Mouse (Mus musculus): ENCODE measurements around the gene Fbxo10.
"Not testable (repeated sequence)": the region's sequence is repeated elsewhere in the genome, so short reads cannot be mapped to it uniquely, and the experiment has no call there.

Gene Fbxo10

GRCm38 (mm10) chr4:45000001-45000400 is 84.4 kb downstream of the Fbxo10 start:
- DNase-seq (ENCODE audit: low read depth), result no peak

- no peak for DNase-seq (ENCODE audit: low read depth)
Observed at GRCm38 (mm10) chr4:44998071-44998470, 86.3 kb downstream of the Fbxo10 start.

- no peak for DNase-seq (ENCODE audit: low read depth)
Observed at GRCm38 (mm10) chr4:44994776-44995175, 89.6 kb downstream of the Fbxo10 start.

- no peak for DNase-seq (ENCODE audit: low read depth)
Observed at GRCm38 (mm10) chr4:44993847-44994246, 90.6 kb downstream of the Fbxo10 start.

- not testable (repeated sequence) for DNase-seq (ENCODE audit: low read depth)
Observed at GRCm38 (mm10) chr4:44993179-44993578, 91.2 kb downstream of the Fbxo10 start.

GRCm38 (mm10) chr4:44992330-44992729 is 92.1 kb downstream of the Fbxo10 start:
- DNase-seq (ENCODE audit: low read depth), result not testable (repeated sequence)

GRCm38 (mm10) chr4:44990560-44990959 is 93.8 kb downstream of the Fbxo10 start:
- DNase-seq (ENCODE audit: low read depth), result no peak
